Mouse (Mus musculus): ENCODE measurements around the gene Atat1. TPM values are rescaled to one million over a fixed set of nuclear protein-coding genes. Genes with fewer than 3 reads are reported as not detected.

The Atat1 gene
- total and polyA plus RNA-seq, 3 experiments: 4.4 to 14.4 TPM; not detected in 1

DNA sequence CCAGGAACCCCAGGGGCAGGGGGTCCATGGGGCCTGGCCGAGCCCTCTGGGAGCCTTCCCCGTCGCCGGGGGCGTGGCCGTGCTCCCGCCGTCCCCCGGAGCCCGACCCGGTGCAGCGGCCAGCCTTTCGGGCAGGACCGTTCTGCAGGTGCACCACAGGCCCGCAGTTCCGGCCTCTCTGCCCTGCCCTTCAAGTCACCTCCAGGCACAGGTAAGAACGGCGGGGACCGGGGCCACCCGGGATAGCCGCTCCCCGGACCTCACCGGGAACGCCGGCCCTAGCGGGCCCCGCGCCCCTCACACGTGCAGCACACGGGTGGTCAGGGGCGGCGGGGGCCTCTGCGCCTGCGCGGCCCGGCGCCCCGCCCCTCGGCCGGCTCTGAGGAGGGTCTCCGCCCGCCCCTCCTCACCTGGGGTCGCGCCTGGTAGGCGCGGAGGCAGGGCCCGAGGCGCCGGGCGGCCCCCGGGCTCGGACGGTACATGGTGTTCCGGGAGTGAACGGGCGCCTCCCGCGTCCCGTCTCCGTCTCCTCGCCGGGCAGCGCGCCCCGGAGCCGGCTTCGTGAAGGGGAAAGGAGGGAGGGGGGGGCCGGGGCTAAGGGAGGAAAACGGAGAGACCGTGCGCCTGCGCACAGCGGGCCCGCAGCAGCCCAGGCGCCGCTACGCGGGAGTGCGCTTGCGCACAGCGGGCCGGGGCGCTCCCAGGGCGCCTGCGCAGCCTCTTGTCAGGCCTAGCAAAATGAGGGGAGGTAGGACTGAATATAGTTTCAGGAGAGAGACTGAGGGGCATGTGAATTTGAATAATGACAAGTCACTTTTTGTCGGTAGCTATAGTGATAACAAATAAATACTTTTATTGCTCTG is 12.9 kb downstream of the Atat1 start, which contains the start of gene 2310061I04Rik:
TSS of gene 2310061I04Rik (minus strand) at position 651 of the 863 bp plus-strand sequence.
- Histone ChIP-seq H3K27ac (ENCODE audit: control insufficient read depth, low read depth, low read length) (peak within 1 kb of the TSS; percentile 84), H3K27me3 (ENCODE audit: control insufficient read depth in 1 of 2, insufficient read depth in 2 of 2, low read length in 2 of 2) (no peaks in the 10 kb centered on the region), H3K9me3 (replicated peaks; ENCODE audit: insufficient read depth, low read length) (no peaks in the 10 kb centered on the region), H3K79me2 (ENCODE audit: control insufficient read depth, insufficient read depth, low read length, poor library complexity) (peaks cover 22% of the 10 kb centered on the region), H3K4me3 (ENCODE audit: control insufficient read depth in 1 of 2, insufficient read depth in 1 of 2, low read depth in 2 of 2, low read length in 2 of 2) (peak within 1 kb of the TSS; percentile 93), H3K36me3 (ENCODE audit: control insufficient read depth in 1 of 2, insufficient read depth in 2 of 2, low read length in 2 of 2) (peaks cover 3 to 31% of the 10 kb centered on the region in 2 experiments; a peak in 3 of 4 replicates), H3K9ac (ENCODE audit: control insufficient read depth, low read depth, low read length, poor library complexity, severe bottlenecking) (peak within 1 kb of the TSS; percentile 99), H3K4me1 (ENCODE audit: control insufficient read depth in 1 of 2, insufficient read depth in 2 of 2, low read length in 2 of 2) (peaks cover 4 to 40% of the 10 kb centered on the region in 2 experiments; a peak in 3 of 4 replicates)
- peak; percentile 94 for DNase-seq (ENCODE audit: low read depth, low spot score)
- TF ChIP-seq ETS1 (IDR thresholded peaks at IDR 0.05; ENCODE audit: low read depth, low read length) (no peak), MXI1 (IDR thresholded peaks at IDR 0.05; ENCODE audit: low read depth, low read length) (peak; percentile 95), ZC3H11A (IDR thresholded peaks at IDR 0.05; ENCODE audit: low read depth, low read length) (no peak), HCFC1 (IDR thresholded peaks at IDR 0.05; ENCODE audit: low read depth, low read length) (peak; percentile 76), JUND (IDR thresholded peaks at IDR 0.05; ENCODE audit: low read depth, low read length) (no peak), KAT2A (conservative IDR thresholded peaks at IDR 0.05; ENCODE audit: low read depth, low read length) (no peak; the same call in 1 of the 2 replicates), TCF12 (IDR thresholded peaks at IDR 0.05; ENCODE audit: low read depth, low read length) (peak; percentile 46; the same call in 1 of the 2 replicates), CHD1 (IDR thresholded peaks at IDR 0.05; ENCODE audit: low read depth, low read length) (0 out of 2 replicates have a peak, but pooled peaks have one; percentile 20), MAZ (IDR thresholded peaks at IDR 0.05; ENCODE audit: low read depth, low read length) (peak; percentile 93), CTCF (IDR thresholded peaks at IDR 0.05 in 2 of 3, conservative IDR thresholded peaks at IDR 0.05 in 1 of 3; ENCODE audit: control insufficient read depth in 1 of 3, insufficient read depth in 1 of 3, low read depth in 2 of 3, low read length in 3 of 3, poor library complexity in 1 of 3, severe bottlenecking in 1 of 3) (0 out of 6 replicates have a peak, but pooled peaks of 1 of the 3 experiments have one; percentile 1), ZMIZ1 (IDR thresholded peaks at IDR 0.05; ENCODE audit: low read depth, low read length) (0 out of 2 replicates have a peak, but pooled peaks have one; percentile 75), BHLHE40 (IDR thresholded peaks at IDR 0.05; ENCODE audit: borderline replicate concordance, low read depth, low read length) (peak; percentile 88; the same call in 1 of the 2 replicates), GABPA (IDR thresholded peaks at IDR 0.05; ENCODE audit: low read depth, low read length) (no peak), MYB (IDR thresholded peaks at IDR 0.05; ENCODE audit: low read depth, low read length) (no peak), POLR2AphosphoS5 (IDR thresholded peaks at IDR 0.05; ENCODE audit: borderline replicate concordance, low read depth, low read length) (no peak), POLR2AphosphoS2 (IDR thresholded peaks at IDR 0.05; ENCODE audit: low read length) (peak; percentile 95), RAD21 (IDR thresholded peaks at IDR 0.05; ENCODE audit: low read depth, low read length) (no peak), GATA1 (IDR thresholded peaks at IDR 0.05; ENCODE audit: low read depth, low read length) (no peak), MEF2A (IDR thresholded peaks at IDR 0.05; ENCODE audit: extremely low read depth, insufficient replicate concordance, low read depth, low read length, poor library complexity, severe bottlenecking) (no peak), NRF1 (IDR thresholded peaks at IDR 0.05; ENCODE audit: insufficient read depth, low read depth, low read length, poor library complexity, severe bottlenecking) (peak; percentile 87), MAFK (IDR thresholded peaks at IDR 0.05; ENCODE audit: borderline replicate concordance, low read depth, low read length) (no peak), CHD2 (IDR thresholded peaks at IDR 0.05; ENCODE audit: low read length) (no peak), SMC3 (IDR thresholded peaks at IDR 0.05; ENCODE audit: low read depth, low read length) (no peak), EP300 (IDR thresholded peaks at IDR 0.05; ENCODE audit: low read depth in 1 of 2, low read length in 2 of 2) (no peak), RCOR1 (IDR thresholded peaks at IDR 0.05; ENCODE audit: low read depth, low read length) (0 out of 2 replicates have a peak, but pooled peaks have one; percentile 22), ELF1 (IDR thresholded peaks at IDR 0.05; ENCODE audit: low read depth, low read length) (0 out of 2 replicates have a peak, but pooled peaks have one; percentile 31), TBP (IDR thresholded peaks at IDR 0.05; ENCODE audit: low read depth, low read length) (peak; percentile 68; the same call in 1 of the 2 replicates), E2F4 (IDR thresholded peaks at IDR 0.05; ENCODE audit: borderline replicate concordance, low read depth, low read length) (no peak), UBTF (IDR thresholded peaks at IDR 0.05; ENCODE audit: borderline replicate concordance, insufficient read depth, low read depth, low read length) (no peak), MYC (IDR thresholded peaks at IDR 0.05; ENCODE audit: low read depth, low read length) (peak; percentile 83), MAX (IDR thresholded peaks at IDR 0.05; ENCODE audit: low read length) (peak; percentile 77), NELFE (IDR thresholded peaks at IDR 0.05; ENCODE audit: low read depth, low read length) (peak; percentile 68), SIN3A (IDR thresholded peaks at IDR 0.05; ENCODE audit: low read length) (peak; percentile 76), POLR2A (IDR thresholded peaks at IDR 0.05; ENCODE audit: control insufficient read depth in 1 of 2, insufficient read depth in 1 of 2, low read depth in 1 of 2, low read length in 2 of 2, poor library complexity in 1 of 2) (peak; percentile 68 to 72; a peak in 3 of 4 replicates), TAL1 (IDR thresholded peaks at IDR 0.05; ENCODE audit: low read length) (no peak)
